Mouse (Mus musculus) B cell, adult 62 days (primary cell): ENCODE results near the gene Psmc2. TPM values are rescaled to one million over a fixed set of nuclear protein-coding genes. Genes with fewer than 3 reads are reported as not detected.

Source experiments
- total RNA-seq: library from RNA; stranded (reverse); gene quantifications from 4 replicates; pipeline ENCODE4 v1.2.4, GENCODE M21; 2023

Psmc2 gene
- 63.4 to 74.7 TPM (median 67.5 TPM) in 4 replicates for total RNA-seq

DNA sequence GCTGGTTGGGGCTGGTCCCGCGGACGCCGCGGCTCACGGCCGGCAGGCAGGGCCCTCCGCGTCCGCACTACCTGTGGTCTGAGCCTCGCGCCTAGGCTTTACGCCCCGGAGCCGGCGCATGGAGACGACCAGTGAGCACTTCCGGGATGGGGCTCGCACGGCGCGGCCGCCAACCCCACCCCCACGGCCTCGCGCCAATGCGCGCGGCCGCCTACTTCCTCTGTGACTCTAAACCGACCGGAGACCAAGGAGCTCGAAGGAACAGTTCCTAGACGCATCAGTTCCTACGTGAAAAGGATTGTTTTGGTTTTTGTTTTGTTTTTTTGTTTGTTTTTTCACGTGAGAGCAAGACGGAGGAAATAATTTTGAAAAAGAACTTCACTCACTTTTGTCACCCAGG is at the start of gene Psmc2, which contains the start of gene Dnajc2:
Gene Psmc2 (plus strand): TSS at position 231 of the 400 bp plus-strand sequence.
Gene Dnajc2 (minus strand): TSS at position 199 of the 400 bp plus-strand sequence.

DNA sequence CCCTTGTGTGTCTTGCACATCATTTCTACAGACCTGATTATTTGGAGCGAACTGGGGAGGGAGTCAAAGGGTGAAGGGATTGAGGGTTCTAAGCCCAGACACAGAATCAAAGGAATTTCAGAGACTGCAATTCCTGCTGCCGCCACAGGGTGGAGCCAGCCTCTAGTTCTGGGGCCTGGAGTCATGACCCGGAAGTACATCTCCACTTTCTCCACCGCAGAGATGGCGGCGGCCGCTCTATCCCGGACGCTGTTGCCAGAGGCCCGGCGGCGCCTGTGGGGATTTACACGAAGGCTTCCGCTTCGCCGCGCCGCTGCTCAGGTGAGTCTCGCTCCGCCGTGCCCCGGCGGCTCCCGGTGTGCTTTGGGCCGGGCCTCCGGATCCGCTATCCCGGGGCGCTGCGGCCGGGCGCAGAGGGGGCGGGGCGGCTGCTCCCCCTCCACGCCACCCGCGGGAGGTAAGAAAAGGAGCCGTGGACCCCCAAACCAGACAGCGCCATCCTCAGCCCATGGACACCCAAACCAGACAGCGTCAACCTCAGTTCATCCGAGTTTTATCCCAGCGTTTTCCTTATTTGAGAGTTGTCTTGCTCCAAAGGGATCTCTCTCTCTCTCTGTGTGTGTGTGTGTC is 48.0 kb upstream of the Psmc2 start, which contains the start of gene Pmpcb:
Gene Pmpcb (plus strand): TSS at position 186 of the 630 bp plus-strand sequence.

Other genes with a start within 250 kb of the Psmc2 start
- not detected in 4 replicates for gene Lrrc17, start 241.7 kb upstream of the Psmc2 start, total RNA-seq
- gene Fbxl13, start 139.6 kb upstream of the Psmc2 start, total RNA-seq = 0.36 TPM in 1 of 4 replicates, not detected in the others
- 33.9 to 42.2 TPM (median 38.9 TPM) in 4 replicates for gene Armc10, start 139.5 kb upstream of the Psmc2 start, total RNA-seq
- 0.94 to 1.6 TPM (median 1.5 TPM) in 4 replicates for gene Napepld, start 83.9 kb upstream of the Psmc2 start, total RNA-seq
- gene Pmpcb, start 48.1 kb upstream of the Psmc2 start, total RNA-seq = 89.0 to 108 TPM (median 93.3 TPM) in 4 replicates
- 54.8 to 59.1 TPM (median 55.4 TPM) in 4 replicates for gene Dnajc2, start within 50 bp of the Psmc2 start, total RNA-seq
- not detected in 4 replicates for gene Slc26a5, start 80.3 kb downstream of the Psmc2 start, total RNA-seq